Mouse (Mus musculus) CD4-positive, CD25-positive, alpha-beta regulatory T cell (primary cell): ENCODE data around the gene Cdh26. TPM values are rescaled to one million over a fixed set of nuclear protein-coding genes. Genes with fewer than 3 reads are reported as not detected.

Source experiments
- polyA plus RNA-seq: library from polyadenylated mRNA; unstranded; fragments of 100-300 nt; shearing (Covaris generic); gene quantifications from one replicate; pipeline ENCODE4 v1.2.1, GENCODE M21; 2017

Cdh26 gene
- not detected for polyA plus RNA-seq

DNA sequence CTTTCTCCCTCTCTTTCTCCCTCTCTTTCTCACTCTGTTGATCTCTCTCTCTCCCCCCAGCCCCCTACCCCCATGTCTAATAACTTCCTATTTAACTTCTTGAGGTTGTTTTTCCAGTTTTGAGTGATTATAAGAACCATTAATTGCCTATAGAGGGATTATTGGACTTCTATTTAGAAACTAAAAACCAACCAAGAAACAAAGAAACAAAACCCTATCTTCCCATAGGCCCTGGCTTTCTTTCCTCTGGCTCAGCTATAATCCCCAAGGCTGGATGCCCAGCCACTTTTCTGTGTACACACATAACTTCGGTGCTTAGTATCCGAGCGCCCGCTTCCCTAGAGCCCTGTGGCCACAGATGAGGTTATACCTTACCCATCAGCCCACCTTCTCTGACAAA is at the start of gene Cdh26:
Gene Cdh26, plus strand, starts transcription at position 301 of the 400 bp plus-strand sequence.

DNA sequence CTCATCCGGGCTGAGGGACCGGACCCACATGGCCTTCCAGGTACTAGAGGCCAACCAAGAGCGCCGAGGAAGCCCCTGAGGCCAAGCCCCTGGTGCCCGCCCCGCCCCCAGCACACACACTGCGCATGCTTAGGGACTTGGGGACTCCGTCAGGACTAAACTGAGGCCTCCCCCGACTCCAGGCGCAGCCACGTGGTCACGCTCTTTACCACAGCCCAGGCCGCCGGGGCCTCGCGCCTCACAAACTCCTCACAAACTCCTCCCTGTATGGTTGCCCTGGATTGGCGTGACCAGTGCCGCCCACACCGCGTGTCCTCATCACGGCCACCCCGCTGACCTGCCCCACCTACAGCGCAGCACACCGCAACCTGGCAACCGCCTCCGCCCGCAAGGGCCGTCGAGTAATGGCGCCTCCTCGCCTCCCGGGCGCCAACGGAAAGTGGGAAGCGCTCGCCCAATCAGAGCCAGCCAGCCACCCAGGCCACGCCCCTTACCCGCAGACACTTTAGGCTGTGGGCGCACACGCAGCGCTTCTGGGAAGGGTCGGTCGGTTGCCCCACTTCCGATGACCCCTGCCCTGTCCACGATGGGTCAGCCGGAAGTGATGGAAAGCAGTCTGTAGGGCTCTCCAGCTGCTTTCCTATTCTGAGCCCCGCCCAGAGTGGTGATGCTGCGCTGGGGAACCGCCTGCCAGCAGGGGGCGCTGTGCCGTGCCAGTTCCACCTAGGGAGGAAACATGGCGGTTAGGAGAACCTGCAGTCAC is 23.1 kb upstream of the Cdh26 start, which contains the start of gene Sycp2:
Gene Sycp2, minus strand, starts transcription at position 633 of the 763 bp plus-strand sequence.

DNA sequence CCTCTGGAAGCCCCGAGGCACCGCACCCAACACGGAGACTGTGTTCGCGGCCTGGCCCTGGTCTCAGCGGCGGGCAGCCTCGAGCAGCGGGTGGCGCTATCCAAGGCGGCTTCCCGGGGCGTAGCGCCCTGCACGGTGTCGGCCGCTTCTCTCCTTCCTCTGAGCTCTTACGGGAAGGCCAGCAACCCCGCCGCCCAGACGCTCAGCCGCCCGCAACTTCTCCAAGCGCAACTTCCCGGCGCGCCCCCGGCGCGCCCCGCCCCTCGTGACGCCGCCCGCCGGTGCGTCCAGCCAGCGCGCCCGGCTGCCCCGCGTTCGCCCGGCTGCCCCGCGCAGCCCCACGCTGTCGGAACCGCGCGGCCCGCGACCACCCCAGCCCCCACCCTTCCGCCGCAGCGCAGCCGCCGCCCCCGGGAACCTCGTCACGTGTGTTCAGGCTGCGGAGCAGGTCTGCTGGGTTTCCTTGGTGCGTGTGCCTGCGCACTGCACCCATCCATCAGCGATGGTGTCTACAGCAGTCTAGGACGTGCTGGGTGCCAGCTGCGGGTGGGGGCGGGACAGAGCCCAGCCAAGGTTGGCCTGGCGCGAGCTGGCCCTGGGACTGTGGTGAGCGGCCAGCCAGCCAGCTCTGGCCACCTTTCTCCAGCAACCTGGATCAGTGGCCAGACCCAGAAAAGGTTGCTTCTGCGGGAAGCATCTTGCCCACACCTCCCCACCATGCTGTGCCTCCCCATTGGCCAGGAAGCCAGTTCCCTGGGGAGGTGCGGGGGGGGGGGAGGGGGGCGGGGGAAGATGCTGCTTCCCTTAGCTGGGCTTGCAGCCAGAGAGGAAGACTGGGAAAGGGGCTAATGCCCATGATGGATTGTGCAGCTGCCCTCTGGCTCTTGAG is 15.8 kb upstream of the Cdh26 start, which contains the start of the genes Ppp1r3d and Fam217b:
Gene Ppp1r3d, minus strand, starts transcription at position 212 of the 889 bp plus-strand sequence.
Gene Fam217b, plus strand, starts transcription at position 264 of the 889 bp plus-strand sequence.

Other genes starting within 250 kb of the Cdh26 start
- not detected for gene Sycp2, start 22.8 kb upstream of the Cdh26 start, polyA plus RNA-seq
- 0.08 TPM for gene Ppp1r3d, start 16.1 kb upstream of the Cdh26 start, polyA plus RNA-seq
- not detected for gene Fam217b, start 16.0 kb upstream of the Cdh26 start, polyA plus RNA-seq